Mouse (Mus musculus) neural tube, embryonic 12.5 days (tissue): ENCODE results near the gene Gm49601. TPM values are rescaled to one million over a fixed set of nuclear protein-coding genes. Genes with fewer than 3 reads are reported as not detected.

Source experiments
- ATAC-seq: fragments of 200-750 bp; cut with Nextera tagmentation; 2 replicates; pipeline ENCODE4 v1.8.0; 2017; ENCODE audit warnings: low read depth, mild to moderate bottlenecking, moderate TSS enrichment, moderate library complexity; ENCODE audit not compliant: low FRiP score
- H3K27ac ChIP-seq: fragments of 300-500 bp; sonication (generic); 2 replicates; pipeline ENCODE4 v1.5.1; 2016
- H3K27me3 ChIP-seq: fragments of 300-500 bp; sonication (generic); replicated peaks from 2 replicates; pipeline ENCODE4 v1.6.1; 2016; ENCODE audit warnings: mild to moderate bottlenecking
- H3K36me3 ChIP-seq: fragments of 300-500 bp; sonication (generic); 2 replicates; pipeline ENCODE4 v1.6.1; 2016; ENCODE audit warnings: mild to moderate bottlenecking
- H3K4me1 ChIP-seq: fragments of 300-500 bp; sonication (generic); 2 replicates; pipeline ENCODE4 v1.6.1; 2016
- H3K4me2 ChIP-seq: fragments of 300-500 bp; sonication (generic); replicated peaks from 2 replicates; pipeline ENCODE4 v1.6.1; 2016; ENCODE audit warnings: mild to moderate bottlenecking
- H3K4me3 ChIP-seq: fragments of 300-500 bp; sonication (generic); 2 replicates; pipeline ENCODE4 v1.5.1; 2016
- H3K9ac ChIP-seq: fragments of 300-500 bp; sonication (generic); 2 replicates; pipeline ENCODE4 v1.6.1; 2016; ENCODE audit warnings: mild to moderate bottlenecking
- H3K9me3 ChIP-seq: fragments of 300-500 bp; sonication (generic); 2 replicates; pipeline ENCODE4 v1.6.1; 2016; ENCODE audit warnings: mild to moderate bottlenecking
- WGBS: fragments of 180-500 bp; shearing (Covaris S2); methylation state at CpG from one replicate; pipeline ENCODE4 v1.1.7; 2016; 5-methylcytosine and 5-hydroxymethylcytosine counted together
- polyA plus RNA-seq: library from polyadenylated mRNA; unstranded; fragments of >200 nt; fragmentation: Nextera tagmentation; extraction: Ambion mirVana; gene quantifications from 2 replicates; pipeline ENCODE4 v1.2.1, GENCODE M21; 2016

The Gm49601 gene
- polyA plus RNA-seq, 1 experiment from 2014 or later = 11.8 TPM

DNA sequence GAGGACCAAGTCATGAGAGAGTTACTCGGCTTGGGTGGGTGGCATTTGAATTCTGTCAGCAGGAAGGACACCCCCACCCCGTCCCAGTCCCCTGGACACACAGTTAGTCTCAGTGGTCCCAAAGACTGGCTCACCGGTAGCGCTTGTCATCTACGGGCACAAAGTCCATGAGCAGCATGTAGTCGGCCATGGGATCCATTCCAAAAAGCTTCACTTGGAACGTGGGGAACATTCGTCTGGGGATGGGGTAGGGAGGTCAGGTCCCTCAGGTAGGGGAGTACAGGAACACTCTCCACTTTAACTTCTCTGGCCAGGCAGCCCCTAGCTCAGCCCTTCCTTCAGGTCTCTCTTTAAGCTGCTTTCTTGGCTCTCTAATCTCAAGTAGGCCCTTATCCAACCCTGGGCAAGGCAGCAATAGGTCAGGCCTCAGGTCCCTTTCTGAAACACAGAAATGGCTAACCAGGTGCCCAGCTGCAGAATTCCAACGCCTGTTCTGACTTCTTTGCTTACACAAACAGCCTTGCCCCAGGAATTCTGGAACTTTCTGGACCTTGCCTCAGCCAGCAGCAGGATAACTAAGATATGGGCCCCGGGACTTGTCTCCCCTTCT lies 41.2 kb downstream of the Gm49601 start:
- H3K4me2 ChIP-seq = peak overlapping the region; percentile 64
- H3K9me3 ChIP-seq = no peaks in the 10 kb centered on the region
- peaks cover 99% of the 10 kb centered on the region for H3K27me3 ChIP-seq
- peaks cover 29% of the 10 kb centered on the region for H3K4me1 ChIP-seq
- H3K36me3 ChIP-seq = no peaks in the 10 kb centered on the region
- H3K27ac ChIP-seq = no peak overlapping the region
- ATAC-seq = no peak
- H3K9ac ChIP-seq = no peak overlapping the region
- no peak overlapping the region for H3K4me3 ChIP-seq
- 8% methylated on average over 10 of the region's 10 CpGs for WGBS

DNA sequence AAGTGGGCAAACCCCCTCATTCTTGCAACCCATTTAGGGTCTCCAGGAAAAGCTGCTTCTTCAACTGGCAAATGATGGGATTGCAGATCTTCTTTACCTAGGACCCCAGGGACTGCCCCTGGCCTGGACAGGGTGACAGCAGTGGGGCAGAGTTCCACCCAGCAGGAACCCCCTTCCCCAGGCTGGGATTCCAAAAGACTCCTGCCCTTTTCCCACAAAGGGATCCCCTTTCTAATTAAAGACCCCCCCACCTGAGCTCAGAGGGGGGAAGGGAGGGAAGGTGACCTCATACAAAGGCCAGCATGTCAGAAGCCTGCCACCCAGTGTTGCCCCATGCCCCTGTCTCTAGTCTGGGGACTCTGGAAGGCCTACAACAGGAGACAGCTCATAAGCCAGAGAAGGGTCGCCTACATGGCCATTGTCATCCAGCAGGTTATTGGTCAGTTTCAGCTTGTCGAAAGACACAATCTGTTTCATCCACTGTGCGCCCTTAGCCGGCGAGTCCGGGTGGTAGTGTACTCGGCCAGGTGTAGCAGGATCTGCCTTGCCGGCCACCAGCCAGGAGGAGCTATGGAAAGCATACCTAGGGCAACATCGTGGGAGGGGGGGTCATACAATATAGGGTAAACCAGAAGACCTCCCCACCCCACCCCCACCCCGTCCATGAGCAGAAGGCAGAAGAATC lies 42.4 kb downstream of the Gm49601 start:
- WGBS = 8% methylated on average over 10 of the region's 10 CpGs
- peaks cover 29% of the 10 kb centered on the region for H3K4me1 ChIP-seq
- no peak overlapping the region for H3K4me3 ChIP-seq
- H3K9me3 ChIP-seq = no peaks in the 10 kb centered on the region
- no peak overlapping the region for H3K4me2 ChIP-seq
- H3K9ac ChIP-seq = no peak overlapping the region
- no peaks in the 10 kb centered on the region for H3K36me3 ChIP-seq
- no peak overlapping the region for H3K27ac ChIP-seq
- ATAC-seq = no peak
- H3K27me3 ChIP-seq = peaks cover 96% of the 10 kb centered on the region

DNA sequence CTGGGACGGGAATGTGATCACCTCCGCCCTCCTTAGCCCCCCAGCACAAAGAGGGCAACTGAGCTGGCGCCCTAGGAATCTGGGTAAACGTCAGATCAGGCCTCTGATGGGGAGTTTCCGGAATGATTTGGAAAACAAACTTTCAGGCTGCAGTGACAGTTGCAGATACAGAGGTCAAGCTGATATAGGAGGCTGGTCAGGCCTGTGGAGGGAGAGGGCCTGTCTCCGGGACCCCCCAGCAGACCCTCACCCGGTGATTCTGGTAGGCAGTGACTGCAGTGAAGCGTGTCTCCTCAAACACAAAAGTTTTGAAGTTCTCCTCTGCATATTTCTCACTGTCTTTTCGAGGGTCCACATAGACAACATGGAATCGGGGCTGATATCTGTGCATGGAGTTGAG lies 43.1 kb downstream of the Gm49601 start:
- 6% methylated on average over 10 of the region's 10 CpGs for WGBS
- Histone ChIP-seq H3K9me3 (no peaks in the 10 kb centered on the region), H3K4me2 (peak overlapping the region; percentile 59; the same call in 1 of the 2 replicates)

DNA sequence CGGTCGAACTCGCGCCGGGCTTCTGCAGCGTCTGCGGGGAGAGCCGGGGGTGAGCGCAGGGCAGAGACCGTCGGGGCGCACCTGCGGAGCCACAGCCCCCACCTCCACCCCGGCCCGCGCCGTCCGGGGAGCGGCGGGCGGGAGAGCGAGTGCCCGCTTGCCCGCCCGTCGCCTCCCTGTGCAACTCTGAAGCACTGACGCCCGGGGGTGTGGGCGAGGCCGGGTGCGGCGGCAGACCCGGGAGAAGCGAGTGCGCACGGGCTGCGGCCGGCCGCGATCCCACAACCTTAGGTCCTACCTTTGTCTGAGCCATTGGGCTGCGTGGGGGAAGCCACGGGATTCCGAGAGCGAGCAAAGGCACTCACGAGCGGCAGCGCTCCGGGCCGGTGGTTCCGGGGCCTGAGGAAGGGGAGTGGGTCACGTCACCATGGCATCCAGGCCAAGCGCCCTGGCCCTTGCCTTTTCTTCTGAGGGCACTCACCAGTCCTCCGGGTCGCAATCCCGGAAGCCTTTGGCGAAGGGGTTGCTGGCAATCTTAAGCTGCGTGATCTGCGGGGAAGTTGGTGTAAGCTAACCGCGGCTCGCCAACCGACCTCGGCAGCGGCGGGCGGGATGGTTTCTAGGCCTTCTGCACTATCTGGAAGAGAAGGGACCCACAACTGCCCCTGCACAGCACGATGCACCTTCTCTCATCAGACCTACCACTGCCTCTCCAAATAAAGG lies 43.6 kb downstream of the Gm49601 start:
- peak overlapping the region; percentile 59 for H3K4me2 ChIP-seq
- ATAC-seq = 0 out of 2 replicates have a peak, but pooled peaks have one; percentile 15
- H3K4me1 ChIP-seq = peaks cover 25% of the 10 kb centered on the region
- H3K36me3 ChIP-seq = no peaks in the 10 kb centered on the region
- 0 out of 2 replicates have a peak overlapping the region, but pooled peaks have one; percentile 38 for H3K9ac ChIP-seq
- H3K27me3 ChIP-seq = peaks cover 96% of the 10 kb centered on the region
- no peak overlapping the region for H3K27ac ChIP-seq
- H3K9me3 ChIP-seq = no peaks in the 10 kb centered on the region
- H3K4me3 ChIP-seq = peak overlapping the region; percentile 31
- under 1% methylated on average over 67 of the region's 67 CpGs for WGBS

More for the DNA sequence above, 43.1 kb downstream of the Gm49601 start:
- no peak overlapping the region for H3K9ac ChIP-seq
- no peak for ATAC-seq
- H3K27ac ChIP-seq = no peak overlapping the region
- H3K27me3 ChIP-seq = peaks cover 96% of the 10 kb centered on the region
- H3K4me1 ChIP-seq = peaks cover 29% of the 10 kb centered on the region
- no peak overlapping the region for H3K4me3 ChIP-seq
- no peaks in the 10 kb centered on the region for H3K36me3 ChIP-seq

DNA sequence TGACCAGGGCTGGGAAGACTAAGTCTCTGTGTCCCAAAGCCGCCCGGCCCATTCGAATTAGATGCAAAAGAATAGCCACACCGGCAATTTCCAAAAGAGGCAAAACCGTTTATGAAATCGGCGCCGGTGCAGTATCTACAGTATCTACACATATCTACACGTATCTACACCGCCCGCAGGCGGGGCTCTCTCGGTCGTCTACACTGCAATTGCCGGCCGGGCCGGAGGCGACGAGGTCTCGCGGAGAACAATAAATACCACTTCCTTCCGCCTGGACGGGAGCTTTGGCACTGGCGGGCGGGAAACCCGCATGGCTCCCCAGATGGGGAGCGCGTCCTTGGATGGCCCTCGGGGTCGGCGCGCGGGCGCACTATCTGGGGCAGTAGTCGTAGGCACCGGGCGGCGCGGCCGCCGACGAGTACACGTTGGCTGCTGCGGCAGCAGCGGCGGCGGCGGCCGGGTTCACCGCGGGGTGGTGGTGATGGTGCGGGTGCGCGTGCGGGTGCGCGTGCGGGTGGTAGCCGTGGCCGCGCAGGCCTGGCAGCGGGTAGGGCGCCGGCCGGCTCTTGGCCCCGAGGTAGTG lies 44.5 kb downstream of the Gm49601 start:
- H3K9me3 ChIP-seq = no peaks in the 10 kb centered on the region
- peaks cover 23% of the 10 kb centered on the region for H3K4me1 ChIP-seq
- ATAC-seq = no peak
- 0 out of 2 replicates have a peak overlapping the region, but pooled peaks have one; percentile 38 for H3K9ac ChIP-seq
- H3K27ac ChIP-seq = no peak overlapping the region
- under 1% methylated on average over 66 of the region's 66 CpGs for WGBS
- no peaks in the 10 kb centered on the region for H3K36me3 ChIP-seq
- H3K27me3 ChIP-seq = peaks cover 92% of the 10 kb centered on the region
- H3K4me2 ChIP-seq = peak overlapping the region; percentile 59
- peak overlapping the region; percentile 31 for H3K4me3 ChIP-seq

DNA sequence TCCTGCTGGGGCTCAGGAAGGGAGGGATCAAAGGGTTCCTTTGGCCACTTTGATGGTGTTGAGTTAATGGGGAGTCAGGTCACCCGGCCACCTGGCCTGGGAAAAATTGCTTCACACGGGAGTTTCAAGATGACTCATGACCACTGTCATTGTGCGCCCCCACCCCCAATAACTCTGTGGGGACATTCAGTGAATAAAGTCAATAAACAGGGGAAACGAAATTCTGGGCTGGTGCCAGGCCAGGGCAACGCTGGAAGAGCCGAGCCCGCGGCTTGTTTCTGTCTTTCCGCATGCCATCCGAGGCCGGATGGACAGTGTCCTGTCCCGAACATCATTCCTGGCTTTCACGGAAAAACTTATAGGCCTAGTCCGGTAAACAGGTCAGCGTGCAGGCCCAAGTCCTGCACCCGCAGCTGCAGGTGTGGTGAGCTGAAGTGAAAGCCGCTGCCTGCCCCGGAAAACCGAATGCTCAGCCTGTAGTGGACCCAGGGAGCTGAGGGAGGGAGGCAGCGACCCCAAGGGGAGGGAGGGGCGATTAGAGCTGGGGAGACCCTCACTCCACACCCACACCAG lies 45.1 kb downstream of the Gm49601 start:
- H3K4me2 ChIP-seq = peak overlapping the region; percentile 59
- H3K36me3 ChIP-seq = no peaks in the 10 kb centered on the region
- peaks cover 17% of the 10 kb centered on the region for H3K4me1 ChIP-seq
- H3K9me3 ChIP-seq = no peaks in the 10 kb centered on the region
- no peak overlapping the region for H3K9ac ChIP-seq
- no peak overlapping the region for H3K27ac ChIP-seq
- H3K27me3 ChIP-seq = peaks cover 88% of the 10 kb centered on the region
- no peak for ATAC-seq
- 1% methylated on average over 21 of the region's 21 CpGs for WGBS
- H3K4me3 ChIP-seq = 0 out of 2 replicates have a peak overlapping the region, but pooled peaks have one; percentile 31

DNA sequence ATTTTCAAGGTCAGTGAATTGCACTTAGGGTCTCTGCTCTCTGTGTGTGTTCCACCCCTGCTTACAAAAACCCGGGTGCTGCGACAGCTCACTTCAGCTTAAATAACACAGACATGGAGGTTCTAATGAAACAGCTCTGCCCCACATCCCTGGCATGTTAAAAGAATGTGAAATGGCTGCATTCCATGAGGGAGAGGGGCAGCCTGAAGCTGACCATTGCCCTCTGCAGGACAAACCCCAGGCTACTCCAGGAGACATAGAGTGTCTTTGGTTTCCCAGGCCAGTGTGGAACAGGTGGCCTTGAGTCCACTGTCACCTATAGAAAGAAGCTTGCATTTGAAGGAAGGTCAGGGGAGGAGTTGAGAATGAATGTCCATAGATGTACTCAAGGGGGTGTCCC lies 45.8 kb downstream of the Gm49601 start:
- no peak overlapping the region for H3K4me3 ChIP-seq
- no peak overlapping the region for H3K9ac ChIP-seq
- H3K9me3 ChIP-seq = no peaks in the 10 kb centered on the region
- no peak overlapping the region for H3K4me2 ChIP-seq
- H3K4me1 ChIP-seq = peaks cover 17% of the 10 kb centered on the region
- ATAC-seq = no peak
- no peak overlapping the region for H3K27ac ChIP-seq
- peaks cover 80% of the 10 kb centered on the region for H3K27me3 ChIP-seq
- H3K36me3 ChIP-seq = no peaks in the 10 kb centered on the region
- 25% methylated on average over 2 of the region's 2 CpGs for WGBS

DNA sequence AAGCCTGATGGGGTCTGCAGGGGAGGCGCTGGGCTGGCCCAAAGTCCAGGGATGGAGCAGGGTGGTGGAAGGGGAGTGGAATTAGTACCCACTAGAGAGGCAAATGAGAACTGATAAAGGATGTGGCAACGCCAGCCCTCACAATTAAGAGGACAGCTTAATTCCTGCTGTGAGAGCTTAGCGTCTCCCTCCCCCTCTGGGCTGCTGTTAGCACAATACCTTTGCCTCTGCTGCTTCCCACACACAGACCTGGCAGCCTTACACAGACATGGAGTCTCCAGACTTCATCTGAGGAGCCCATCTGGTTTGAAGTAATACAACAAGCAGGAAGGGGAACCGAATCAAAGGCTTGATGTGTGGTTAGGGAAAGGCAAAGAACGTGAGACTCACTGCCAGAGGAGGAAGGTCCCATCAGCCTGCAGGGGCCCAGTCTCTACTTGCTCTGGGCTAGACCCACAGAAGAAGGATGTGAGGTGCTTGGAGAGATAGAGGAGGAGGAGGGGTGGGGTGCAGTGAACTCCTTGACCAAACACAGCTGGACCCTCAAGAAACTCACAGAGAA lies 48.5 kb downstream of the Gm49601 start:
- Histone ChIP-seq H3K9ac (no peak overlapping the region), H3K27ac (no peak overlapping the region), H3K4me1 (peaks cover 16% of the 10 kb centered on the region), H3K4me2 (no peak overlapping the region), H3K27me3 (peaks cover 53% of the 10 kb centered on the region), H3K36me3 (no peaks in the 10 kb centered on the region), H3K9me3 (no peaks in the 10 kb centered on the region), H3K4me3 (no peak overlapping the region)
- ATAC-seq = no peak
- WGBS = 14% methylated on average over 5 of the region's 5 CpGs

DNA sequence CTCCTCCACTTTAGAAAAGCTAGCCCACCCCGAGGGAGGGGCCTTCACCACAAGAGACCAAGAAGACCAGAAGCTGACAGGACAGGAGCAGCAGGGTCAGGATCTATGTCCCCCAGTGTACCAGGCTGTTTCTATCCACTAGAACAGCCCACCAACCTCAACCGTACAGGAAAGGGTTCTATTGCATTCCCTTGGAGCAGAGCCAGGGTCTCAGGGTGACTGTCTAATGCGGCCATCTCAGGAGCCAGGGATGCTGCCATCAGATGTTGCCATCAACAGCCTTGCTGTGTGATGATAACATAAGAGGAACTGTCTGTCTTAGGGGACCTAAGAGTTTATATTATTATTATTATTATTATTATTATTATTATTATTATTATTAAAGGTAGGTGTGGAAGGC lies 49.2 kb downstream of the Gm49601 start:
- H3K4me1 ChIP-seq = peaks cover 10% of the 10 kb centered on the region
- H3K27ac ChIP-seq = no peak overlapping the region
- no peaks in the 10 kb centered on the region for H3K9me3 ChIP-seq
- H3K4me3 ChIP-seq = no peak overlapping the region
- H3K4me2 ChIP-seq = no peak overlapping the region
- WGBS = 48% methylated on average over 3 of the region's 3 CpGs
- no peak overlapping the region for H3K9ac ChIP-seq
- ATAC-seq = no peak
- no peaks in the 10 kb centered on the region for H3K36me3 ChIP-seq
- H3K27me3 ChIP-seq = peaks cover 47% of the 10 kb centered on the region

DNA sequence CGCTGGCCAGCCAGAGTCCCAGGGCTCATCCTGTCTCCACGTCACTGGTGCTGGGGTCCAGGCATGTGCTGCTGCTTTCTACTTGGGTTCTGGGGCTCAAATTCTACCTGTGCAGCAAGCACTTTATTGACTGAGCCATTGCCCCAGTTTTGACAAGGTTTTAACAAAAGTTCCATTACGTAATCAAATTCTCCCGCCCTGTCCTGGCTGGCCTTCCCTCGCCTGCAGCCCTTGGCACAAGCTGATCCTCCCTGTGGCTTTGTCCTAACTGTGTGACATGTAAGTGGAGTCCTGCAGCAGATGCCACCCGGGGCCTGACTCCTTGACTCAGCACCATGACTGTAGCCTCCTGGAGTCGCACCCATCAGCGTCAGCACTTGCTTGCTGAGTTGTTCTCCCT lies 52.0 kb downstream of the Gm49601 start:
- Histone ChIP-seq H3K4me2 (no peak overlapping the region), H3K27me3 (peaks cover 18% of the 10 kb centered on the region), H3K4me3 (no peak overlapping the region), H3K4me1 (no peaks in the 10 kb centered on the region), H3K9ac (no peak overlapping the region), H3K36me3 (no peaks in the 10 kb centered on the region), H3K9me3 (no peaks in the 10 kb centered on the region), H3K27ac (no peak overlapping the region)
- WGBS = 78% methylated on average over 8 of the region's 8 CpGs
- no peak for ATAC-seq
